Mouse (Mus musculus): ENCODE data around the gene Gm38392. TPM values are rescaled to one million over a fixed set of nuclear protein-coding genes. Genes with fewer than 3 reads are reported as not detected.
"Not testable (repeated sequence)": the region's sequence is repeated elsewhere in the genome, so short reads cannot be mapped to it uniquely, and the experiment has no call there.

Gm38392 gene
- not detected for polyA plus RNA-seq (2017; shearing (Covaris generic))

- no peak for ATAC-seq
Measured at GRCm38 (mm10) chr3:88287110-88287509, at the start of gene Gm38392. Gene Gm38392 (minus strand): TSS chr3:88287210.

GRCm38 (mm10) chr3:88336058-88337013 is 49.3 kb upstream of the Gm38392 start, which contains the start of the genes Tmem79 and Smg5:
Gene Tmem79 (minus strand): TSS chr3:88336148.
Gene Smg5 (plus strand): TSS chr3:88336260.
- peak; percentile 96 for ATAC-seq

- ATAC-seq = peak; percentile 9
Measured at GRCm38 (mm10) chr3:88335436-88336053, 48.5 kb upstream of the Gm38392 start.

GRCm38 (mm10) chr3:88334902-88335435 is 48.0 kb upstream of the Gm38392 start:
- no peak for ATAC-seq

- ATAC-seq = no peak
Measured at GRCm38 (mm10) chr3:88334029-88334658, 47.1 kb upstream of the Gm38392 start.

GRCm38 (mm10) chr3:88331282-88331681 is 44.3 kb upstream of the Gm38392 start:
- no peak for ATAC-seq

- no peak for ATAC-seq
Measured at GRCm38 (mm10) chr3:88328956-88329355, 41.9 kb upstream of the Gm38392 start.

GRCm38 (mm10) chr3:88324951-88325405 is 38.0 kb upstream of the Gm38392 start, which contains the start of gene Glmp:
Gene Glmp (plus strand): TSS chr3:88325023.
- ATAC-seq = peak; percentile 98

- no peak for ATAC-seq
Measured at GRCm38 (mm10) chr3:88299172-88299571, 12.2 kb upstream of the Gm38392 start.

- ATAC-seq = peak; percentile 25
Measured at GRCm38 (mm10) chr3:88297321-88297851, 10.4 kb upstream of the Gm38392 start.

GRCm38 (mm10) chr3:88296561-88297318 is 9.7 kb upstream of the Gm38392 start, which contains the start of the genes Tsacc and Cct3:
Gene Tsacc (minus strand): TSS chr3:88296999.
Gene Cct3 (plus strand): TSS chr3:88297116.
- ATAC-seq = peak; percentile 89

GRCm38 (mm10) chr3:88296110-88296560 is 9.1 kb upstream of the Gm38392 start:
- no peak for ATAC-seq

- ATAC-seq = not testable (repeated sequence)
Measured at GRCm38 (mm10) chr3:88295272-88295671, 8.3 kb upstream of the Gm38392 start.

GRCm38 (mm10) chr3:88291970-88292369 is 5.0 kb upstream of the Gm38392 start:
- ATAC-seq = no peak

- not testable (repeated sequence) for ATAC-seq
Measured at GRCm38 (mm10) chr3:88288133-88288713, 1.2 kb upstream of the Gm38392 start.

- not testable (repeated sequence) for ATAC-seq
Measured at GRCm38 (mm10) chr3:88285565-88285895, 1.5 kb downstream of the Gm38392 start.

- ATAC-seq = not testable (repeated sequence)
Measured at GRCm38 (mm10) chr3:88284815-88285564, 2.0 kb downstream of the Gm38392 start.

GRCm38 (mm10) chr3:88281141-88281916 is 5.7 kb downstream of the Gm38392 start:
- ATAC-seq = not testable (repeated sequence)

- ATAC-seq = no peak
Measured at GRCm38 (mm10) chr3:88280035-88280434, 7.0 kb downstream of the Gm38392 start.

All from inflammation-experienced regulatory T-cells, adult 6 months (primary cell).